In genomic region chr5:3503373-3503772, GRCm38 (mm10) we compare ENCODE assay signal across 15 mouse cellular contexts. TPM values are rescaled to one million over a fixed set of nuclear protein-coding genes. Genes with fewer than 3 reads are reported as not detected.
DNase-seq lines count a peak whose midpoint lies in the region; ATAC-seq and TF ChIP-seq lines count a peak whose summit lies in the region.
"Had no signal": no experiment of that assay in that cellular context is flagged by ENCODE, and none has a peak within 500 bp of the region (broad histone marks: within the 10 kb centered on the region; RNA-seq: fewer than 3 reads in every experiment).

No protein-coding gene starts in this region.

- ATAC-seq in heart, embryonic 11.5 days (replicated peaks; ENCODE audit: insufficient number of reproducible peaks, low FRiP score, low TSS enrichment): no peak
- peak; percentile 5; the same call in 1 of the 2 replicates for ATAC-seq in kidney, embryonic 16.5 days (ENCODE audit: low FRiP score, low TSS enrichment)
- ATAC-seq in stomach, embryonic 14.5 days (ENCODE audit: insufficient number of reproducible peaks, insufficient read depth, low FRiP score, low read depth): 0 out of 2 replicates have a peak, but pooled peaks have one; percentile 23
- ATAC-seq in stomach, postnatal 0 days (ENCODE audit: low FRiP score, low TSS enrichment): no peak
- no peak for ATAC-seq in stomach, embryonic 15.5 days (ENCODE audit: insufficient read depth, low FRiP score, low read depth)

- no peak overlapping the region for H3K4me2 ChIP-seq in heart, embryonic 11.5 days
- H3K4me2 ChIP-seq in kidney, embryonic 16.5 days (replicated peaks; ENCODE audit: low read depth, low read length): no peak overlapping the region
- H3K4me2 ChIP-seq in stomach, embryonic 14.5 days (replicated peaks; ENCODE audit: low read depth, low read length): no peak overlapping the region
- H3K4me2 ChIP-seq in stomach, postnatal 0 days (replicated peaks; ENCODE audit: low read depth): no peak overlapping the region
- H3K4me2 ChIP-seq in stomach, embryonic 15.5 days: no peak overlapping the region
- H3K4me2 ChIP-seq: embryonic facial prominence, embryonic 15.5 days; forebrain, embryonic 13.5 days; kidney, embryonic 15.5 days; neural tube, embryonic 13.5 days had no signal

- TF ChIP-seq CTCF in stomach, postnatal 0 days (IDR thresholded peaks at IDR 0.05; ENCODE audit: low read depth): no peak

- H3K4me3 ChIP-seq in heart, embryonic 11.5 days (ENCODE audit: low read depth, low read length): no peak overlapping the region
- H3K4me3 ChIP-seq in kidney, embryonic 16.5 days (ENCODE audit: low read length): no peak overlapping the region
- H3K4me3 ChIP-seq in stomach, embryonic 14.5 days (ENCODE audit: low read depth, low read length): no peak overlapping the region
- H3K4me3 ChIP-seq in stomach, postnatal 0 days (ENCODE audit: low read depth, low read length): no peak overlapping the region
- H3K4me3 ChIP-seq in stomach, embryonic 15.5 days (replicated peaks): no peak overlapping the region
- H3K4me3 ChIP-seq: embryonic facial prominence, embryonic 15.5 days; forebrain, embryonic 13.5 days; kidney, embryonic 15.5 days; neural tube, embryonic 13.5 days had no signal

- 79% methylated on average over 4 of the region's 4 CpGs for WGBS in heart, embryonic 11.5 days (ENCODE audit: insufficient replicate concordance)
- 74% methylated on average over 4 of the region's 4 CpGs for WGBS in kidney, embryonic 16.5 days
- WGBS in stomach, embryonic 14.5 days: 79% methylated on average over 4 of the region's 4 CpGs
- 68% methylated on average over 4 of the region's 4 CpGs for WGBS in stomach, postnatal 0 days
- 80% methylated on average over 4 of the region's 4 CpGs for WGBS in stomach, embryonic 15.5 days

- peaks cover 22% of the 10 kb centered on the region for H3K4me1 ChIP-seq in heart, embryonic 11.5 days (ENCODE audit: control insufficient read depth, insufficient read depth, low read length)
- H3K4me1 ChIP-seq in kidney, embryonic 16.5 days (ENCODE audit: insufficient read depth, low read length): peaks cover 15% of the 10 kb centered on the region
- no peaks in the 10 kb centered on the region for H3K4me1 ChIP-seq in stomach, embryonic 14.5 days (ENCODE audit: control insufficient read depth, insufficient read depth, low read length)
- peaks cover 4% of the 10 kb centered on the region; the same call in 1 of the 2 replicates for H3K4me1 ChIP-seq in stomach, postnatal 0 days (replicated peaks; ENCODE audit: control insufficient read depth, insufficient read depth)
- H3K4me1 ChIP-seq in stomach, embryonic 15.5 days: 0 out of 2 replicates have a peak, but pooled peaks cover 3% of the 10 kb centered on the region
- H3K4me1 ChIP-seq: embryonic facial prominence, embryonic 15.5 days had no signal

- H3K27ac ChIP-seq in heart, embryonic 11.5 days (ENCODE audit: low read depth, low read length): 0 out of 2 replicates have a peak overlapping the region, but pooled peaks have one; percentile 25
- no peak overlapping the region; the same call in 1 of the 2 replicates for H3K27ac ChIP-seq in kidney, embryonic 16.5 days (ENCODE audit: low read length)
- no peak overlapping the region for H3K27ac ChIP-seq in stomach, embryonic 14.5 days (ENCODE audit: low read length)
- H3K27ac ChIP-seq in stomach, postnatal 0 days (replicated peaks): no peak overlapping the region
- H3K27ac ChIP-seq in stomach, embryonic 15.5 days: 0 out of 2 replicates have a peak overlapping the region, but pooled peaks have one; percentile 27
- H3K27ac ChIP-seq: embryonic facial prominence, embryonic 15.5 days; forebrain, embryonic 13.5 days; kidney, embryonic 15.5 days; neural tube, embryonic 13.5 days had no signal

- no peak for DNase-seq in heart, postnatal 10 days
- no peak for DNase-seq in kidney, postnatal 10 days
- no peak for DNase-seq in stomach, postnatal 0 days (ENCODE audit: low spot score)
- DNase-seq in retina, postnatal 1 day: no peak
- DNase-seq: B cell, adult 2 months; cerebellum, adult 8-10 months; right cerebral cortex, postnatal 4 days had no signal

- H3K27me3 ChIP-seq in heart, embryonic 11.5 days (ENCODE audit: control insufficient read depth, insufficient read depth, low read length): no peaks in the 10 kb centered on the region
- no peaks in the 10 kb centered on the region for H3K27me3 ChIP-seq in kidney, embryonic 16.5 days (ENCODE audit: insufficient read depth, low read length)
- no peaks in the 10 kb centered on the region for H3K27me3 ChIP-seq in stomach, embryonic 14.5 days (ENCODE audit: control insufficient read depth, insufficient read depth, low read length)
- no peaks in the 10 kb centered on the region for H3K27me3 ChIP-seq in stomach, postnatal 0 days (ENCODE audit: control insufficient read depth, insufficient read depth, low read length)
- H3K27me3 ChIP-seq in stomach, embryonic 15.5 days (replicated peaks): no peaks in the 10 kb centered on the region
- H3K27me3 ChIP-seq: embryonic facial prominence, embryonic 15.5 days; forebrain, embryonic 13.5 days; kidney, embryonic 15.5 days; neural tube, embryonic 13.5 days had no signal

- intact Hi-C loops in heart, postnatal 10 days (cut with DNase I): no loop called here

- no peaks in the 10 kb centered on the region for H3K36me3 ChIP-seq in heart, embryonic 11.5 days (ENCODE audit: control insufficient read depth, insufficient read depth, low read length)
- H3K36me3 ChIP-seq in kidney, embryonic 16.5 days (ENCODE audit: insufficient read depth, low read length): no peaks in the 10 kb centered on the region
- H3K36me3 ChIP-seq in stomach, embryonic 14.5 days (ENCODE audit: control insufficient read depth, insufficient read depth, low read length): no peaks in the 10 kb centered on the region
- H3K36me3 ChIP-seq in stomach, postnatal 0 days (ENCODE audit: control insufficient read depth, insufficient read depth, low read length): no peaks in the 10 kb centered on the region
- H3K36me3 ChIP-seq in stomach, embryonic 15.5 days: no peaks in the 10 kb centered on the region
- H3K36me3 ChIP-seq: embryonic facial prominence, embryonic 15.5 days; kidney, embryonic 15.5 days; neural tube, embryonic 13.5 days had no signal

- H3K9me3 ChIP-seq in heart, embryonic 11.5 days (replicated peaks; ENCODE audit: control insufficient read depth, low read length): no peaks in the 10 kb centered on the region
- no peaks in the 10 kb centered on the region for H3K9me3 ChIP-seq in kidney, embryonic 16.5 days (ENCODE audit: low read length)
- H3K9me3 ChIP-seq in stomach, embryonic 14.5 days (ENCODE audit: control insufficient read depth, low read depth, low read length): no peaks in the 10 kb centered on the region
- no peaks in the 10 kb centered on the region for H3K9me3 ChIP-seq in stomach, postnatal 0 days (ENCODE audit: control insufficient read depth, low read length)
- no peaks in the 10 kb centered on the region for H3K9me3 ChIP-seq in stomach, embryonic 15.5 days
- H3K9me3 ChIP-seq: embryonic facial prominence, embryonic 15.5 days; forebrain, embryonic 13.5 days; kidney, embryonic 15.5 days; neural tube, embryonic 13.5 days had no signal

- H3K9ac ChIP-seq in heart, embryonic 11.5 days (ENCODE audit: low read depth, low read length): no peak overlapping the region
- no peak overlapping the region for H3K9ac ChIP-seq in kidney, embryonic 16.5 days (replicated peaks; ENCODE audit: low read length)
- H3K9ac ChIP-seq in stomach, embryonic 14.5 days (replicated peaks; ENCODE audit: low read depth, low read length): no peak overlapping the region
- H3K9ac ChIP-seq in stomach, postnatal 0 days (ENCODE audit: low read length): no peak overlapping the region
- H3K9ac ChIP-seq in stomach, embryonic 15.5 days: no peak overlapping the region
- H3K9ac ChIP-seq: embryonic facial prominence, embryonic 15.5 days; forebrain, embryonic 13.5 days; kidney, embryonic 15.5 days; neural tube, embryonic 13.5 days had no signal

- no peak for TF ChIP-seq EP300 in stomach, postnatal 0 days (optimal IDR thresholded peaks at IDR 0.05)

RNA-seq across cellular contexts. Expression of gene Fam133b, which starts 40.3 kb away (rescaled TPM):
- 19.3 and 25.1 TPM in 2 replicates for polyA plus RNA-seq in heart, embryonic 11.5 days (2014; fragmentation: Nextera tagmentation; extraction: Ambion mirVana)
- 10 to 100 TPM; 20.8 to 21.4 TPM for total RNA-seq in heart, postnatal 10 days (2021)
- 25.2 and 29.3 TPM in 2 replicates for polyA plus RNA-seq in kidney, embryonic 16.5 days (2015; fragmentation: Nextera tagmentation; extraction: Ambion mirVana)
- polyA plus RNA-seq in stomach, embryonic 14.5 days (2014; fragmentation: Nextera tagmentation; extraction: Ambion mirVana): 39.0 and 44.4 TPM in 2 replicates
- polyA plus RNA-seq in stomach, postnatal 0 days (2015; fragmentation: Nextera tagmentation; extraction: Ambion mirVana): 14.7 and 16.4 TPM in 2 replicates
- polyA plus RNA-seq in stomach, embryonic 15.5 days (2015; fragmentation: Nextera tagmentation; extraction: Ambion mirVana): 24.8 TPM in 2 replicates

Comparison
In these comparisons a context has a peak if more than half of its experiments do, and no peak if none do; other contexts are left out.
1. ATAC-seq: peak in kidney, embryonic 16.5 days (single experiment) and stomach, embryonic 14.5 days (single experiment); none in heart, embryonic 11.5 days (single experiment), stomach, postnatal 0 days (single experiment) and stomach, embryonic 15.5 days (single experiment).
2. H3K27ac ChIP-seq: peak in heart, embryonic 11.5 days (single experiment) and stomach, embryonic 15.5 days (single experiment); none in kidney, embryonic 16.5 days (single experiment), stomach, embryonic 14.5 days (single experiment) and stomach, postnatal 0 days (single experiment).